Mouse (Mus musculus) common myeloid progenitor, adult 5-6 weeks (primary cell): Measurements from ENCODE around the gene Errfi1. TPM values are rescaled to one million over a fixed set of nuclear protein-coding genes. Genes with fewer than 3 reads are reported as not detected.

Experiments used
- ATAC-seq: replicated peaks from 2 replicates; pipeline ENCODE4 v1.8.0; 2016; ENCODE audit warnings: low read depth, mild to moderate bottlenecking, moderate TSS enrichment, inconsistent platforms; ENCODE audit not compliant: poor library complexity, severe bottlenecking
- total RNA-seq: library from RNA; stranded (forward); fragments of 200-1000, 187-1606 nt; gene quantifications from 2 replicates; pipeline ENCODE4 v1.2.3, GENCODE M21; 2017

Gene Errfi1
- total RNA-seq, 1 experiment from 2014 or later = 0.59 TPM

GRCm38 (mm10) chr4:150842045-150842444 lies 11.7 kb upstream of the Errfi1 start:
- ATAC-seq = no peak

GRCm38 (mm10) chr4:150843181-150843580 lies 10.5 kb upstream of the Errfi1 start:
- ATAC-seq = no peak

- ATAC-seq = no peak
These were observed 7.4 kb upstream of the Errfi1 start for GRCm38 (mm10) chr4:150846316-150846715.

GRCm38 (mm10) chr4:150849964-150850363 lies 3.8 kb upstream of the Errfi1 start:
- no peak for ATAC-seq

- no peak for ATAC-seq
These were observed 2.8 kb upstream of the Errfi1 start for GRCm38 (mm10) chr4:150850893-150851292.

GRCm38 (mm10) chr4:150852045-150852444 lies 1.7 kb upstream of the Errfi1 start:
- no peak for ATAC-seq

- no peak for ATAC-seq
These were observed 1.2 kb upstream of the Errfi1 start for GRCm38 (mm10) chr4:150852479-150852878.

- peak; percentile 90 for ATAC-seq
These were observed 1.1 kb downstream of the Errfi1 start for GRCm38 (mm10) chr4:150854839-150855246.

GRCm38 (mm10) chr4:150855346-150855745 lies 1.6 kb downstream of the Errfi1 start:
- ATAC-seq = no peak

GRCm38 (mm10) chr4:150860526-150860925 lies 6.8 kb downstream of the Errfi1 start:
- ATAC-seq = peak; percentile 60; the same call in 1 of the 2 replicates

GRCm38 (mm10) chr4:150861161-150861560 lies 7.4 kb downstream of the Errfi1 start:
- no peak for ATAC-seq

GRCm38 (mm10) chr4:150862626-150863375 lies 9.1 kb downstream of the Errfi1 start:
- ATAC-seq = no peak

GRCm38 (mm10) chr4:150865371-150865770 lies 11.7 kb downstream of the Errfi1 start:
- ATAC-seq = peak; percentile 52; the same call in 1 of the 2 replicates

GRCm38 (mm10) chr4:150866069-150866468 lies 12.3 kb downstream of the Errfi1 start:
- no peak for ATAC-seq

- ATAC-seq = no peak
These were observed 12.8 kb downstream of the Errfi1 start for GRCm38 (mm10) chr4:150866494-150866893.

- ATAC-seq = no peak
These were observed 14.4 kb downstream of the Errfi1 start for GRCm38 (mm10) chr4:150868161-150868560.

GRCm38 (mm10) chr4:150868859-150869258 lies 15.1 kb downstream of the Errfi1 start:
- no peak for ATAC-seq

GRCm38 (mm10) chr4:150869276-150870197 lies 15.8 kb downstream of the Errfi1 start:
- ATAC-seq = no peak

- no peak for ATAC-seq
These were observed 17.3 kb downstream of the Errfi1 start for GRCm38 (mm10) chr4:150870963-150871391.

- no peak for ATAC-seq
These were observed 17.8 kb downstream of the Errfi1 start for GRCm38 (mm10) chr4:150871392-150872138.
